26 mouse cellular contexts compared by ENCODE assay signal in the genomic region with DNA sequence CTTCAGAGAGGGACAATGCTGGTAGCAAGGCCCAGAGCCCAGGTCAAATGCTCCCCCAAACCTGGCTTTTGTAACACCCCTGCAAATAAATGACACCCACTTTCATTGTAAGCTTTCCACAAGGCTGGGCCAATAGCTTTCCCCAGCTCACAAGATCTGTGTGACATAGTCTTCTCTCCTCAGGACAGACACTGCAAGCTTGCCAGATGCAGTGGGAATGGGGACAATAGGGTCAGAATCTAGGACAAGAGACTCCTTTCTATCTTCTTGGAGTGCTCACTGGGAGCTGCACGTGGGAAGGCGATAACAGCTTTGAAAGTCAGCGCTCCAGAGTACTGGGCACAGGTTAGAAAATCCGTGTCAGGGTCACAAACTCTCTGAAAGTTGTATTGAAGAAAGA. TPM values are rescaled to one million over a fixed set of nuclear protein-coding genes. Genes with fewer than 3 reads are reported as not detected.
DNase-seq lines count a peak whose midpoint lies in the region; ATAC-seq and TF ChIP-seq lines count a peak whose summit lies in the region.
"Had no signal": no experiment of that assay in that cellular context is flagged by ENCODE, and none has a peak within 500 bp of the region (broad histone marks: within the 10 kb centered on the region; RNA-seq: fewer than 3 reads in every experiment).

No protein-coding gene starts in this region.

- H3K4me2 ChIP-seq in heart, embryonic 14.5 days (ENCODE audit: low read length) = no peak overlapping the region
- no peak overlapping the region for H3K4me2 ChIP-seq in heart, postnatal 0 days (ENCODE audit: low read depth, low read length)
- H3K4me2 ChIP-seq: forebrain, embryonic 13.5 days; hindbrain, embryonic 13.5 days had no signal

- TF ChIP-seq CTCF in heart, postnatal 0 days (IDR thresholded peaks at IDR 0.05; ENCODE audit: low read depth) = no peak

- peaks cover 6% of the 10 kb centered on the region for H3K9me3 ChIP-seq in heart, embryonic 14.5 days (ENCODE audit: control insufficient read depth, low read length)
- peaks cover 3% of the 10 kb centered on the region; the same call in 1 of the 2 replicates for H3K9me3 ChIP-seq in heart, postnatal 0 days (replicated peaks; ENCODE audit: control insufficient read depth, low read length)
- H3K9me3 ChIP-seq: hindbrain, embryonic 13.5 days; intestine, embryonic 15.5 days had no signal

- H3K4me1 ChIP-seq in heart, embryonic 14.5 days (ENCODE audit: control insufficient read depth in 2 of 2, insufficient read depth in 2 of 2, low read length in 2 of 2) = peaks cover 22 to 47% of the 10 kb centered on the region in 2 experiments
- peaks cover 36% of the 10 kb centered on the region for H3K4me1 ChIP-seq in heart, postnatal 0 days (ENCODE audit: control insufficient read depth, insufficient read depth)

- ATAC-seq in heart, embryonic 14.5 days (ENCODE audit: insufficient number of reproducible peaks, insufficient read depth, low FRiP score, low read depth) = no peak
- no peak for ATAC-seq in heart, postnatal 0 days (ENCODE audit: insufficient read depth, low read depth)
- ATAC-seq: activated CD4-positive, CD25-positive, alpha-beta regulatory T cell, adult 4 months; forebrain, embryonic 13.5 days; forebrain, embryonic 16.5 days; hindbrain, embryonic 16.5 days; intestine, embryonic 15.5 days had no signal

- no peak overlapping the region for H3K4me3 ChIP-seq in heart, embryonic 14.5 days (ENCODE audit: control insufficient read depth in 1 of 2, insufficient read depth in 1 of 2, low read depth in 1 of 2, low read length in 2 of 2)
- H3K4me3 ChIP-seq in heart, postnatal 0 days (ENCODE audit: low read depth, low read length) = no peak overlapping the region
- H3K4me3 ChIP-seq: forebrain, embryonic 10.5 days; forebrain, embryonic 13.5 days; hindbrain, embryonic 10.5 days; hindbrain, embryonic 13.5 days; intestine, embryonic 15.5 days had no signal

- no peak for TF ChIP-seq EP300 in heart, postnatal 0 days (IDR thresholded peaks at IDR 0.05; ENCODE audit: low read depth)

- peak overlapping the region in 1 of 2 experiments; percentile 92; a peak in 1 of 4 replicates for H3K27ac ChIP-seq in heart, embryonic 14.5 days (replicated peaks in 1 of 2; ENCODE audit: control insufficient read depth in 1 of 2, insufficient read depth in 1 of 2, low read depth in 2 of 2, low read length in 2 of 2)
- H3K27ac ChIP-seq in heart, postnatal 0 days (ENCODE audit: low read depth) = peak overlapping the region; percentile 95; the same call in 1 of the 2 replicates
- H3K27ac ChIP-seq: forebrain, embryonic 10.5 days; forebrain, embryonic 13.5 days; hindbrain, embryonic 10.5 days; hindbrain, embryonic 13.5 days; intestine, embryonic 15.5 days had no signal

- 0 out of 2 replicates have a peak overlapping the region, but pooled peaks have one; percentile 86 for H3K9ac ChIP-seq in heart, embryonic 14.5 days (ENCODE audit: low read length)
- no peak overlapping the region for H3K9ac ChIP-seq in heart, postnatal 0 days (replicated peaks; ENCODE audit: low read depth, low read length)
- H3K9ac ChIP-seq: forebrain, embryonic 13.5 days; hindbrain, embryonic 13.5 days; intestine, embryonic 15.5 days had no signal

- H3K36me3 ChIP-seq in heart, embryonic 14.5 days (ENCODE audit: control insufficient read depth, insufficient read depth, low read length) = no peaks in the 10 kb centered on the region
- H3K36me3 ChIP-seq in heart, postnatal 0 days (replicated peaks; ENCODE audit: control insufficient read depth, insufficient read depth, low read length) = no peaks in the 10 kb centered on the region
- H3K36me3 ChIP-seq: forebrain, embryonic 10.5 days; hindbrain, embryonic 10.5 days; hindbrain, embryonic 13.5 days; intestine, embryonic 15.5 days had no signal

- DNase-seq in heart, adult 11 months = peak; percentile 87
- DNase-seq in heart, postnatal 10 days = no peak
- no peak for DNase-seq in heart, postnatal 25 days (ENCODE audit: low spot score)
- no peak for DNase-seq in heart, postnatal 0 days (ENCODE audit: low spot score)
- no peak for DNase-seq in heart, adult 18-20 months
- peak; percentile 46 for DNase-seq in adipocyte (ENCODE audit: low spot score)
- no peak for DNase-seq in left cerebral cortex, adult 9 months (ENCODE audit: low spot score in 2 of 2)
- DNase-seq: adrenal gland, postnatal 10 days; adrenal gland, postnatal 36 days; cerebellum, adult 11-12 months; cerebellum, adult 8-10 months; cerebellum, postnatal 10 days; gastrocnemius, postnatal 10 days; gastrocnemius, postnatal 36 days; heart, postnatal 14 days; kidney, adult 11 months; kidney, adult 8-10 months had no signal

- no peaks in the 10 kb centered on the region for H3K27me3 ChIP-seq in heart, embryonic 14.5 days (ENCODE audit: control insufficient read depth, insufficient read depth, low read length)
- H3K27me3 ChIP-seq in heart, postnatal 0 days (ENCODE audit: control insufficient read depth, insufficient read depth, low read length) = no peaks in the 10 kb centered on the region
- H3K27me3 ChIP-seq: intestine, embryonic 15.5 days had no signal

- WGBS in heart, embryonic 14.5 days = 59% methylated on average over 4 of the region's 4 CpGs
- 50% methylated on average over 4 of the region's 4 CpGs for WGBS in heart, postnatal 0 days

- intact Hi-C loops in heart, postnatal 10 days (cut with DNase I) = no loop called here
- intact Hi-C loops in heart, postnatal 25 days (cut with DNase I) = no loop called here

RNA-seq across cellular contexts. Expression of a gene that starts 1.2 kb away (rescaled TPM):
- total RNA-seq in heart, postnatal 10 days (2021) = 10 to 100 TPM in 1 of 2 experiments, 1 to 10 TPM in 1; 9.2 to 11.5 TPM
- polyA plus RNA-seq in heart, embryonic 14.5 days (2014; fragmentation: Nextera tagmentation; extraction: Ambion mirVana) = 25.6 and 26.7 TPM in 2 replicates
- total RNA-seq in heart, postnatal 25 days (2021) = 10 to 100 TPM; 11.4 to 13.4 TPM
- 17.6 and 22.2 TPM in 2 replicates for total RNA-seq in heart, postnatal 0 days (2014; rRNA removed; ENCODE audit: low replicate concordance)
- 22.0 and 22.3 TPM in 2 replicates for polyA plus RNA-seq in heart, postnatal 0 days (2015; fragmentation: Nextera tagmentation; extraction: Ambion mirVana)
- total RNA-seq in heart, adult 18-20 months (2021) = 1 to 10 TPM; 5.3 to 8.3 TPM

RNA-seq across cellular contexts. Expression of a gene that starts 18.7 kb away (rescaled TPM):
- total RNA-seq in heart, postnatal 10 days (2021) = 10 to 100 TPM; 12.7 to 13.5 TPM
- polyA plus RNA-seq in heart, embryonic 14.5 days (2014; fragmentation: Nextera tagmentation; extraction: Ambion mirVana) = 48.2 and 55.7 TPM in 2 replicates
- 10 to 100 TPM; 10.6 to 10.9 TPM for total RNA-seq in heart, postnatal 25 days (2021)
- total RNA-seq in heart, postnatal 0 days (2014; rRNA removed; ENCODE audit: low replicate concordance) = 17.2 and 23.9 TPM in 2 replicates
- 26.9 and 27.2 TPM in 2 replicates for polyA plus RNA-seq in heart, postnatal 0 days (2015; fragmentation: Nextera tagmentation; extraction: Ambion mirVana)
- total RNA-seq in heart, adult 18-20 months (2021) = 10 to 100 TPM in 1 of 2 experiments, 1 to 10 TPM in 1; 9.2 to 13.8 TPM

RNA-seq across cellular contexts. Expression of a gene that starts 45.9 kb away (rescaled TPM):
- total RNA-seq in heart, postnatal 10 days (2021) = 100 to 1,000 TPM; 319 to 333 TPM
- polyA plus RNA-seq in heart, embryonic 14.5 days (2014; fragmentation: Nextera tagmentation; extraction: Ambion mirVana) = 369 and 384 TPM in 2 replicates
- 100 to 1,000 TPM; 240 to 246 TPM for total RNA-seq in heart, postnatal 25 days (2021)
- total RNA-seq in heart, postnatal 0 days (2014; rRNA removed; ENCODE audit: low replicate concordance) = 306 and 424 TPM in 2 replicates
- 250 and 254 TPM in 2 replicates for polyA plus RNA-seq in heart, postnatal 0 days (2015; fragmentation: Nextera tagmentation; extraction: Ambion mirVana)
- total RNA-seq in heart, adult 18-20 months (2021) = 100 to 1,000 TPM; 206 to 210 TPM

Comparison
In these comparisons a context has a peak if more than half of its experiments do, and no peak if none do; other contexts are left out.
1. DNase-seq: peak in heart, adult 11 months (single experiment) and adipocyte (single experiment); none in heart, postnatal 10 days (0 of 2), heart, postnatal 25 days (single experiment), heart, postnatal 0 days (single experiment), heart, adult 18-20 months (0 of 2) and left cerebral cortex, adult 9 months (0 of 2).